Mouse (Mus musculus) left cerebral cortex, postnatal 10 days (tissue): ENCODE results near the gene Srgap2. TPM values are rescaled to one million over a fixed set of nuclear protein-coding genes. Genes with fewer than 3 reads are reported as not detected.

Experiments
- DNase-seq, 2 experiments: peaks; one replicate each; pipeline ENCODE4 v3.0.0; 2021 to 2022; ENCODE audit warnings: low spot score in 2 of 2, mixed read lengths in 1 of 2; ENCODE audit errors: extremely low spot score in 1 of 2
- intact Hi-C: fragments of 180-260 bp; cut with DNase I; formaldehyde crosslinking; loops from one replicate; pipeline ENCODE4 v1.15.1; 2025
- total RNA-seq, 2 experiments: library from RNA; stranded (reverse); gene quantifications; 2 replicates each; pipeline ENCODE4 v1.2.3; 2021

The Srgap2 gene
- total RNA-seq, 2 experiments from 2014 or later: 137 TPM

DNA sequence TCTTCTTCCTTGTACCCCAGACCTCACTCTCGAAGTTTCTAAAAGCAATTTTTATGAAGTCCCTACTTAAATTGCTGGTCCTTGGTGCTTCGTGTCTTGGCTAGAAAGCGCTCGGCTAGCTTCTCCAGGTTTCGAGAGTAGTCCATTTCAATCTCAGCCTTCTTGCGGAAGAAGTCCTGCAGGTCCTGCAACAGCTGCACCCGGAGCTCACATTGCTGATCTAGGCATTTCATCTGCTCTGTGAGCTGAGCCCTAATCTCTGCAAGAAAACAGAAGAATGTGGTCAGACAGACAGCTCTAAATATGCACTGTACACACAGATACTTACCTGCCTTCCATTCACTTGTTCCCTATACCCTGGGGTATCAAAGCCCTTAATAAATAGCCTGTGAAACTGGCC lies 90.5 kb downstream of the Srgap2 start:
- no peak for DNase-seq
- intact Hi-C loops: no loop called here

DNA sequence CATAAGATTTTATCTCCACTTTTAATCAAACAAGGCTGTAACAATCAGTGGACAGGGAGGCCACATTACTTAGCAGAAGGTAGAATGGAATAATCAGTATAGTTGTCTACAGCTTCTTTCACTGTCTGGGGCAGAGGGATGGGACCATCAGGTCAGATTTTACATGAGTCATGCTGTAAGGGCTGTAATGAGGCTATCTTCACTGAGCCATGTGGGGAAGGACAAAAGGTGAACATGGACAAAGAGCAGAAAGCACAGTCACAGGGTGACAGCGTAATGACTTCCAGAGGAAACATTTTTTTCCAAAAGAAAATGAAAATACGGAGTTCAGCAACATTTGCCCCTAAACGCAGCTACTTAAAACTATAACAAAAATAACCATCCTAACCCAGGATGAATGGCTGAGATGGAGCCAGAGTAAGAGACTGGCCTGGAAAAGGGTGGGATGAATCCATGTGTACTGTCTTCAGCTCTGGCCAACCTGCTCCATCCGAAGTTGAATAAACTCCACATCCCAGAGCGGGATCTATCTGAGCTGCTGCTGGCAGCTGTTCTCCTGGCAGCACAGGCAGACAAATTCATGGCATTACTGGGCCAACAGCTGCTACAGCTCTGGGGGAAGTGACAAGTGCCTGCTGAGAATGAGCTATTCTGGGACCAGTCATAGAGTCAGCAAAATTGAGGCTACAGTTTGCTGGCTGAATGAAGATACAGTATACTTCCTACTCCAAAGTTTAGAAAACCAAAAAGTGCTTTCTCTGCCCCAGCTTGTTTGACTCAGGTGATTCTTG lies 95.5 kb downstream of the Srgap2 start:
- DNase-seq: peak; percentile 56 to 70
- intact Hi-C loops: no loop called here

DNA sequence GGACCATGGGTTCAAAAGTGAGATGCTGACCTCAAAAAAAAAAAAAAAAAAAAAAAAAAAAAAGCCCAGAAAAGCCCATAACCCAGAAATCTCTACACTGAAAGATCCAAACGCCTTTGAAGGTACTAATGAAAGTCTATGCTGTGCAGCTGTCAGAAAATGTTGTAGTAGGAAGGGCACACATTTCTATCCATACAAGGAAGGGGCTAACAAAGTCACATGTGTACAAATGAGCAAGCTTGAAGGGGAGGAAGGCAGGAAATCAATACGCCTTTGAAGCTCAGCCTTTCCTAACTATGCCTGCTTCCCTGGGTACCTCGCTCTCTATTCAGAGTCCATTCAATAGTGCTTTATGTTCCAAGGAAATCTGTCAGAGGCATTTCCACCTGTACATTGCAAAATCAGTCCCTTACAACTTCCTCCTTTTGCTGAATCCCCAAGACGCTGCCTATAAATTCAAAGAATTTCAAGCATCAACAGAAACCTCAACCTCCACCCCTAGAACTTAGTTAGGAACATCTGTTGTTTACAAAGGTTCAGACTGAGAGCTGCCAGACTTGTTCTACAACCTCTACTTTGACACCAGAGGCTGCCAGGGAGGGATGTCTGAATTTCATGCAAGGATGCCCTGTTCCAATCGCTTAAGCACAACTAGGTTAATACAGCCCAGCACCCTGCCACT lies 99.9 kb downstream of the Srgap2 start:
- intact Hi-C loops: loop anchor here (5.0 kb wide), 1 partner anchor 100 kb away; the partner anchor contains the start of genes Fam72a and Srgap2
- DNase-seq: no peak

DNA sequence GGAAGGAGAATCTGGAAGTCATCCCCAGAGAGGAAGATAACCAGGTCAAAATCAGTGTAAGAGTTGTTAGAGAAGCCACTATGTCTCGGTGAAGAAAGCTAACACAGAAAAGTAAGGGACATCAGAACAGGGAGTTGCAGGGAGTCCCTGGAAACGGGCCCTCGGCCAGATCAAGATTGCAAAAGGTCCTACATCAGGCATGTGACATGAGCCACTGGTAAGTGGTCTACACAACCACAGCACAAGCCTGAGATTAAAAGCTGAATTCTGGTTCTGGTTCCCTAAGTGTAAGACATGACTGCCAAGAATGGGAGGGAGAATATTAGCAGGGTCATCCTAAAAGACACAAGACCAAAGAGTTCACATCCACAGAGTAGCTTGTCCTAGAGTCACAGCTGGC lies 104.1 kb downstream of the Srgap2 start:
- intact Hi-C loops: no loop called here
- no peak for DNase-seq

GRCm38 (mm10) chr1:131421113-131421512 lies 106.0 kb downstream of the Srgap2 start:
- no peak for DNase-seq
- intact Hi-C loops: no loop called here

DNA sequence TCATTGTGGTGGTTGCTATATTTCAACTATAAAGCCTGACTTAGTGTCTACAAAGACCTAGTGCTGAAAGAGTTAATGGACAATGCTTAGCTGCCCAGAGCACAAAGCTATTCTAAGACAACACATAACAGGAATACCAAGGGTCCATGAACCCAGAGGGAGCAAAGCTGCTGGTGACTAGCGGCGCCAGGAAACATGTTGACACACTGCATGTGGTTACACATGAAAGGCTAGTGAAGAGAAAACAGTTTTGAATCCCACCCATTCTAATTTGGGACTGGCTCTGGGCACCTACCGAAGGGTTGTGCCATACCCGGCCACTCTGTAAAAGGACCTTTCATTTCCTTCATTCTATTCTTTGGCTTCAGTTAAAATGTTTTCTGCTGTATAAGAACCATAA lies 106.5 kb downstream of the Srgap2 start:
- intact Hi-C loops: no loop called here
- peak in 1 of 2 experiments; percentile 64 for DNase-seq

DNA sequence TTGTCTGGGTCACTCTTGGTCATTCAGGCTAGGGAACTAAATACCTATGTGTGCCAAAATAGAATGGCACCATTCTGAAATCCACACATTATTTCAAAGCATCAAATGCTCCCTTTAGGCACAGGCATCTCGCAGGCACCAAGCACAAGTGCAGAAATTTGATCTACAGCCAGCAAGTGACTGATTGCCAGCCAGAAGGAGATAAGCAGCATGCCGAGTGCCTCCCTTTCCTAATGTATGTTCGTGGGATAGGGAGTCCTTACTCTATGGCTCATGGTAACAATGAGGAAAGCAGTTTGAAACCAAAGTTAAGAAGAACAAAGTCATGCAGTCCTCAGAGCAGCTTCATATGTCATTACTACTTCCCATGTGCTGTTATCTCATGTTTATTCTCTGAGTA lies 107.8 kb downstream of the Srgap2 start:
- intact Hi-C loops: no loop called here
- no peak for DNase-seq

- intact Hi-C loops: no loop called here
- no peak for DNase-seq
Measured at GRCm38 (mm10) chr1:131417821-131418660, 109.1 kb downstream of the Srgap2 start.

DNA sequence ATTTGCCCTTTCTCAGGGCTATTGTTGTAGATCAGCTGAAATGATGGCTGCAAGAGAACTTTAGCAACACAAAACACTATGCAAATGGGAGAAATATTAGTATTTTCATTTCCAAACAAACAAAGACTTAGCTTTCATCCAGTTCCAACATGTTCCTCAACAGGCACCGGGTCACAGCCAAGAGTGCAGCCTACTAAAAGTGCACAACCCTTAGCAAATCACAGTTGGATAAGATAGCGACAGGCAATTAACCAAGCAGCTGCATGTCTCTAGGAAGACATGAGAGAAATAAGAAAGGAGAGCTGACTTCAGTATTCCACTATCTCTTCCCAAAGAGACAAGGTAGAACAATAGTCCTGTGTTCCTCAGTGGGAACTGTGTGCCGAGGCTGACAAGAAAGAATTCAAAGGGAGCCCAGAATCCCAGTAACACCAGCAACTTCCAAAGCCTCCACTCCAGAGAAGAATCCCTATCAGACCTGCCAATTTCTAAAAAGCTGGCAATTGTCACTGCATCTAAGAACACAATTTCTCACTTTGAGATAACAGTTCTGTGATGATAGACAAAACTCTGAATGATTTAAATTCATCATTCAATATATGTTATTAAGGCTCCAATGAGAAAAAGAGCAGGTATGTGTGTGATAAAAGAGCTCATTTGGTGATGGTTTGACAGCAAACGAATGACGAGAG lies 109.9 kb downstream of the Srgap2 start:
- intact Hi-C loops: no loop called here
- DNase-seq: no peak

- no peak for DNase-seq
- intact Hi-C loops: no loop called here
Measured at GRCm38 (mm10) chr1:131403567-131403966, 123.6 kb downstream of the Srgap2 start.

GRCm38 (mm10) chr1:131400844-131401243 lies 126.3 kb downstream of the Srgap2 start:
- intact Hi-C loops: no loop called here
- no peak for DNase-seq

- intact Hi-C loops: no loop called here
- no peak for DNase-seq
Measured at GRCm38 (mm10) chr1:131398181-131398580, 129.0 kb downstream of the Srgap2 start.

DNA sequence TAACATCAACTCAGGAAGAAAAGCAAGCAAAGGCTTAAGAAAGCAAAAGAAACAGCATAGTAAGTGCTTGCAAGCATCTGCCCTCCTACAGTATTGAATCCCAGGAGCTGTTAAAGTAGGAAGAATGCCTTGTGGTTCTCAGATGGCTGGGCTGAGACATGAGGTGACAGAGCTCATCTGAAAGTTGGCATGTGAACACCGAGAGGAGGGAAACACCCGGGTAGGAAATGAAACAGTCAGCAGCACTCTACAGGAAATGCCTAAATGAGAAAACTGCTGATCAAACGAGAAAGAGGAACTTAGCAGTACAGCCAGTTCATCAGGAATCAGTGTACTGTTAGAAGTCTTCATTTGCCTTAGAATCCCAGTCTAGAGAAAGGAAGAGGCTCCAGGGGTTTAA lies 142.7 kb downstream of the Srgap2 start:
- peak; percentile 15 to 25 for DNase-seq
- intact Hi-C loops: no loop called here

DNA sequence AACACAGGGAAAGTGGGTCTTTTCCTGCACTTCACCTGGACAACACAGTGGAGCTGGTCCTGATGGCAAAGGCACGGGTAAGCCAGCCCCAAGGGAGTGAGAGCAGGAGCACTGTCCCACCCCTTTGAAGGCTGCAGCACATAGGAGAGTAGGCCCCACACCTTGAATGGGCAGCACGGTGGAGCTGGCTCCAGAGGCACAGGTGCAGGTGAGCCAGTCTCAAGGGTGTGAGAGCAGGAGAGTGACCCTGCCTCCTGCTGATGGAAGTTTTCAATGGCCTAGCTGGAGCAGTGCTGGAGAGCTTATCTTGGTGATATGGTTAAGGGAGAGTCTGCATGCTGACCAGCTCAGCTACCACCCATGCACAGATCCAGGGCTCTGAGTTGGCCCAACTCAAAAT lies 145.0 kb downstream of the Srgap2 start:
- intact Hi-C loops: no loop called here
- DNase-seq: no peak

DNA sequence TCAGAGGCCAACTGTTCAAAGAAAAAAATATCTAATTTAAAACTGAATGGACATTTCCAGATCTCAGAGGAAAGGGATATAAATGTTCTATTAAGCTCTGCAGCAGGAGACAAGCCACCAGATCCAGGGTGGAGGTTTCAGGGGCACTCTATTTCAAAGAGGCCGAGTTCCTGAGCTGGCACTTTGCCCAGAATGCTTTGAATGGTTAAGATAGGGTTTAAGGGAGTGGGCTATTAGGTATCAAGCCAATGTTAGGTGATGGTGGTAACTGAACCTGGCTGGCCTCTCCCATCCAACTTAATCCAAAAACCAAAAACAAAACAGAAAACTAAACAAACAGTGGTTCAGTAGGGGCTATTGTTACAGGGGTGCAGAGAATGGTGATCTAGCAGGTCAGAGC lies 146.9 kb downstream of the Srgap2 start:
- peak in 1 of 2 experiments; percentile 34 for DNase-seq
- intact Hi-C loops: no loop called here

GRCm38 (mm10) chr1:131378914-131379474 lies 148.2 kb downstream of the Srgap2 start:
- intact Hi-C loops: no loop called here
- DNase-seq: no peak

GRCm38 (mm10) chr1:131378081-131378913 lies 148.9 kb downstream of the Srgap2 start:
- intact Hi-C loops: no loop called here
- no peak for DNase-seq

- DNase-seq: no peak
- intact Hi-C loops: no loop called here
Measured at GRCm38 (mm10) chr1:131365832-131366231, 161.3 kb downstream of the Srgap2 start.
